Mouse (Mus musculus): Measurements from ENCODE around the gene Lrrc4b. TPM values are rescaled to one million over a fixed set of nuclear protein-coding genes. Genes with fewer than 3 reads are reported as not detected.
A peak's percentile ranks its signal among the peaks of the same experiment; 100 is the strongest.

Gene Lrrc4b
- polyA plus RNA-seq, 1 experiment from 2014 or later: 1.8 TPM

DNA sequence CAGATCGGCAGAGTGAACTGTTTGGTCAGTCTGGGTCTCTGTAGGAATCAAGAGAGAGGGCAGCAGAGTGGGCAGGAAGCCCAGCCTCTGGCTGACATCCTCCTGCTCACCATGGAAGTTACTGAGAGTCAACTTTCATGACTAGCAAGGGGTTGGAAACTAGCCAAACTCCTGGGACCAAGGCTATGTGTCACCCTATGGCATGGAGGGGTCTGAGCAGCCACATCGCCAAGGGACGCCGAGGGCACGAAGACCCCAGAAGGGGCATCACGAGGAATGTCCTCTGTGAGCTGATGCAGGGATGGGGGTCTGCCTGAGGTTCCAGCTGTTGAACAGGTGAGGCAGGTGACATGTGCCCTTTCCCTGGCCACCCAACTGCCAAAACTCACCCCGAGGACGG, 59.7 kb downstream of the Lrrc4b start:
- no peak overlapping the region for H3K4me2 ChIP-seq
- WGBS: 89% methylated on average over 8 of the region's 8 CpGs
- H3K4me1 ChIP-seq (replicated peaks): peaks cover 28% of the 10 kb centered on the region
- no peak for ATAC-seq (replicated peaks; ENCODE audit: insufficient number of reproducible peaks, insufficient read depth, low FRiP score, low read depth)
- H3K9me3 ChIP-seq (replicated peaks): no peaks in the 10 kb centered on the region
- no peak overlapping the region for H3K27ac ChIP-seq
- no peak overlapping the region for H3K9ac ChIP-seq
- H3K4me3 ChIP-seq: no peak overlapping the region
- no peaks in the 10 kb centered on the region for H3K27me3 ChIP-seq
- H3K36me3 ChIP-seq: peaks cover 40% of the 10 kb centered on the region

DNA sequence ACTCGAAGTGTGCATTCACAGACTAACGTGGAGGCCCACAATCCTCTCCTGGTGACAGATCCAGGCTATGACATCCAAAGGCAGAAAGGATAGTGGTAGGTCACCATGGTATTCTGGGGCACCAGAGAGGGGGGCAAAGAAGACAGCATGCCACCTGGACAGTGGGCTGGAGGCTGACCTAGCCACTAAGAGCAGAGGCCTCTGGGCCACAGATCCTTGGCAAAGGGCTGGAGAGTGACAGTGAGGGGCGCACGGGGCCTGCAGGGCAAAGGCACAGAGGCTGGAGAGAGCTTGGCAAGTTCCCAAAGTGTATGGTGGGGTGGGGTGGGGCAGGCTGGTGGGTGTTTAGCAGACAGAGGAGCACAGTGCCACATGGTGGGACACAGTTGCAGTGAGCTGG, 61.5 kb downstream of the Lrrc4b start:
- no peak overlapping the region for H3K4me2 ChIP-seq
- peaks cover 27% of the 10 kb centered on the region for H3K4me1 ChIP-seq (replicated peaks)
- no peaks in the 10 kb centered on the region for H3K27me3 ChIP-seq
- peak overlapping the region; percentile 8; the same call in 1 of the 2 replicates for H3K9ac ChIP-seq
- no peak overlapping the region for H3K27ac ChIP-seq
- no peak overlapping the region for H3K4me3 ChIP-seq
- no peak; the same call in 1 of the 2 replicates for ATAC-seq (replicated peaks; ENCODE audit: insufficient number of reproducible peaks, insufficient read depth, low FRiP score, low read depth)
- H3K36me3 ChIP-seq: peaks cover 40% of the 10 kb centered on the region
- WGBS: 75% methylated on average over 4 of the region's 4 CpGs
- no peaks in the 10 kb centered on the region for H3K9me3 ChIP-seq (replicated peaks)

DNA sequence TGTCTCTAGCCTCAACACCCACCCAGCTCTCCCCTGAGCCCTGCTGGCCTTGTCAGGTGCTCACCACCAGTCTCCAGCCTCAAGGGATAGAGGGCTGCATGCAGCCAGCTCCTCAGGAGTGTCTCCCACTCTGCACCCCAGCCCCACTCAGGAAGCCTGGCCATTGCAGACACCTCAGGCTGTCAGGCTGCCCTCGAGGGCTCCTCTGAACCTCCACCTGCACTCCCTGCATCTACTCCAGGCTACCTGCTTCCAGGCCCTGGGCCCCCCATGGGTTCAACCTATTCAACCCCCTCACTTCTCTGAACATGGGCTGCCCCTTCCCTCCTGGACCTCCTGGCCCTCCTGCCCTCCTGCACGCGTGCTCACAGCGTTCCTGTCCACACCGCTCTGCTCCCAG, 62.6 kb downstream of the Lrrc4b start:
- peaks cover 40% of the 10 kb centered on the region for H3K36me3 ChIP-seq
- no peak for ATAC-seq (replicated peaks; ENCODE audit: insufficient number of reproducible peaks, insufficient read depth, low FRiP score, low read depth)
- no peak overlapping the region for H3K4me2 ChIP-seq

DNA sequence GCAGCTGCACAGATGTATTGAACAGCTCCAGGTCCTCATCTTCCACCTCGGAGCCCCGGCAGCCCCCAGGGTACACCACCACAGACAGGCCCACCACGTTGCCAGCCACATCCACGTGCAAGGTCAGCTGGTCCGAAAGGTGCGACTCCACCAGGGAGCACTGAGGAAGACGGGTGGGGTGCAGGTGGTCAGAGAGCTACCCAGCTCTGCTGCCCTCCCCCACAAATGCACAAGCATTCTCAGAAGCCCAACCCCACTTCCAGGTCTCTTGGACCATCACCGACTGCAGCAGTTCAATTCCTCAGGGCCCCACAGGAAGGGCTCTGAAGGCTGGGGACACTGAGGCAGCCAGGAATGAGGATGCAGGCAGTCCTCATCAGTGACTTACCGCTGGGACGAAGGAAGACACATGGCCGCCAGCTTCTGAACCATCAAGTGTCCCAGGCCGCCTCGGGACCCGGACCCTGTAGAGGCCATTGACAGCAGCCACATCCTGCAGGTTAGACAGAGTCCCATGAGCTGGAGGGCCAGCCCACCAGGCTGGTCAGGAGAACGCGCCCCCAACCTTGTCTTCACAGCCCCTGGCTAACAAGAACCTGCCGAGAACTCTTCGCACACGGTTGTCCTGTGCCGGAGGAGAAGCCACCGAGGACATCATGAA, 63.5 kb downstream of the Lrrc4b start:
- ATAC-seq (replicated peaks; ENCODE audit: insufficient number of reproducible peaks, insufficient read depth, low FRiP score, low read depth): no peak
- H3K36me3 ChIP-seq: peaks cover 40% of the 10 kb centered on the region
- no peaks in the 10 kb centered on the region for H3K27me3 ChIP-seq
- no peak overlapping the region for H3K9ac ChIP-seq
- peaks cover 28% of the 10 kb centered on the region for H3K4me1 ChIP-seq (replicated peaks)
- 92% methylated on average over 21 of the region's 21 CpGs for WGBS
- H3K4me2 ChIP-seq: no peak overlapping the region
- no peak overlapping the region for H3K27ac ChIP-seq
- no peaks in the 10 kb centered on the region for H3K9me3 ChIP-seq (replicated peaks)
- no peak overlapping the region for H3K4me3 ChIP-seq

More for the DNA sequence above, 62.6 kb downstream of the Lrrc4b start:
- Histone ChIP-seq H3K9ac (no peak overlapping the region), H3K9me3 (replicated peaks) (no peaks in the 10 kb centered on the region), H3K27me3 (no peaks in the 10 kb centered on the region), H3K4me1 (replicated peaks) (peaks cover 32% of the 10 kb centered on the region), H3K4me3 (no peak overlapping the region), H3K27ac (no peak overlapping the region)
- 98% methylated on average over 5 of the region's 5 CpGs for WGBS

DNA sequence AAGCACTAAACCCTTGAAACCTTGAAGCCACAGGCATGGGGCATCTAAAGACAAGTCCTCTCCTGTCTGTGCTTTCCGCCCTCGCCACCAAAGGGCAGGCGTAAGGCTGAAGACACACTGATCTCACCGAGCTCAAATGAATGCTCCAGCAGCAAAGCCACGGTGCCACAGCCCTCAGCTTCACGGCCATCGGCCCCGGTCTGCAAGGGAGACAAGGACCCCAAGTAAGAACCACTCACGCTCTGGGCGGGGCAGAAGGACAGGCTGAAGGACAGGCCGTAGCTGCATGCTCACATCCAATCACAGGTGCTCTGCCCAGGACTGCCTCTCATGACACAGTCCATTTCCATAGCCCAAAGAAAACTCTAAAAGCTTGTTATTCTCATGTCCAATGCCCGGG, 65.9 kb downstream of the Lrrc4b start:
- Histone ChIP-seq H3K27me3 (peaks cover 7% of the 10 kb centered on the region), H3K4me1 (replicated peaks) (peaks cover 24% of the 10 kb centered on the region), H3K4me3 (no peak overlapping the region), H3K9ac (no peak overlapping the region), H3K4me2 (no peak overlapping the region), H3K27ac (no peak overlapping the region), H3K36me3 (peaks cover 35% of the 10 kb centered on the region), H3K9me3 (replicated peaks) (no peaks in the 10 kb centered on the region)
- no peak for ATAC-seq (replicated peaks; ENCODE audit: insufficient number of reproducible peaks, insufficient read depth, low FRiP score, low read depth)
- WGBS: 87% methylated on average over 12 of the region's 12 CpGs

DNA sequence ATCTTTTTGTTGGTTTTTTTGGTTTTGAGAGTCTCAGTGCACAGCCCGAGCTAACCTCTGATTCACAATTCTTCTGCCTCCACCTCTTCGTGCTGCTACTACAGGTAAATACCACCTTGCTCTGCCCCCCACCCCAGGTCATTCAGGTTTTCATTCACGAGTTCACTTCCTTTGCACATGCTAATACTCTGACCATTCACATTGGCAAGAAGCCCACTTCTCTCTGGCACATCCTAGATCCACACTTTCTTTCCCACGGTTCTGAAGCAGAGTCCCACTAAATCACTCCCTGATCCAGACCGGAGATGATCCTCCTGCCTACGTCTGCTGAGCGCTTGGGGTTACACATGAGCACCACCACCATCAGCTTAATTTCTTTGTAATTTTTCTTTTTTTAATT, 66.3 kb downstream of the Lrrc4b start:
- Histone ChIP-seq H3K4me3 (no peak overlapping the region; the same call in 1 of the 2 replicates), H3K9ac (peak overlapping the region; percentile 84; the same call in 1 of the 2 replicates)
- WGBS: 82% methylated on average over 7 of the region's 7 CpGs

DNA sequence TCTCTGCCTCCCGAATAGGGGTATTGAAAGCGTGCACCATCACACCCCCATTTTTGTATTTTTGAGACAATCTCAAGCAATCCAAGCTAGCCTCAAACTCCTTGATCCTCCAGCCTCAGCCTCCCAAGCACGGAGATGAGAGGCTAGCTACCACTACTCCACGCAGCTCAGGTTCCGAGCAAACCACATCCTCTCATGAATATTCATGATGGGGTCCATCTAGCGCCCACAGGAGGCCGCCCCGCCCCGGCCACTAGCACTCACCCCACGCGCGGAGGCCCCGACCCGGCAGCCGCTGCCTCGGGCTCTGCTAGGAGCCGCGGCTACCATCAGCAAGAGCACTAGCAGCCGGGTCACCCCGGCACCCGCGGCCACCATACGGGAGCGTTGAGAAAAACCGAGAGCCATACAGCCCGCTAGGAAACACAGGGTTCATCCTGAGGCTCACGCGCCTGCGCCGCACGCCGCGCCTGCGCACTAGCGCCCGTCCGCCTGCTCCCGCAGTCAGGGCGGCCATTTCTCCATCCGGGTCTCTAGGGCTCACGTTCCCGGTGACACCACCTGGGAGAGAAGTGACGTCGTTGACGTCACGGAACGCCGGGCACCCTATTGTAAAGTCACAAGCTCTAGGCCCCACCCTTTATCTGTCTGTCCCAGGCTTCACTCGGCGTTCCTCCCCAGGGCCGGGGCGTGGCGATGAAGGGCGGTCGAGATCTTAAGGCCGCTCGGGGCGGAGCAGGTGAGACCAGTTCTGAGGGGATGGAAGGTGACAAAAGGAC, 67.4 kb downstream of the Lrrc4b start, which contains the start of the genes Emc10 and Fam71e1:
Emc10 (minus strand) TSS at position 538 of the 779 bp plus-strand sequence.
Fam71e1 (plus strand) TSS at position 590 of the 779 bp plus-strand sequence.
- Histone ChIP-seq H3K27ac (peak within 1 kb of the TSS; percentile 95), H3K4me3 (peak within 1 kb of the TSS; percentile 84), H3K9ac (peak within 1 kb of the TSS; percentile 84), H3K36me3 (peaks cover 20% of the 10 kb centered on the region), H3K9me3 (replicated peaks) (no peaks in the 10 kb centered on the region), H3K4me2 (peak within 1 kb of the TSS; percentile 90), H3K27me3 (peaks cover 15% of the 10 kb centered on the region), H3K4me1 (replicated peaks) (peaks cover 18% of the 10 kb centered on the region)
- WGBS: under 1% methylated on average over 58 of the region's 58 CpGs
- peak; percentile 89 for ATAC-seq (replicated peaks; ENCODE audit: insufficient number of reproducible peaks, insufficient read depth, low FRiP score, low read depth)

More for the DNA sequence above, 66.3 kb downstream of the Lrrc4b start:
- Histone ChIP-seq H3K27me3 (peaks cover 11% of the 10 kb centered on the region), H3K9me3 (replicated peaks) (no peaks in the 10 kb centered on the region), H3K4me2 (peak overlapping the region; percentile 90; the same call in 1 of the 2 replicates), H3K4me1 (replicated peaks) (peaks cover 22% of the 10 kb centered on the region), H3K36me3 (peaks cover 31% of the 10 kb centered on the region), H3K27ac (no peak overlapping the region)
- ATAC-seq (replicated peaks; ENCODE audit: insufficient number of reproducible peaks, insufficient read depth, low FRiP score, low read depth): no peak

DNA sequence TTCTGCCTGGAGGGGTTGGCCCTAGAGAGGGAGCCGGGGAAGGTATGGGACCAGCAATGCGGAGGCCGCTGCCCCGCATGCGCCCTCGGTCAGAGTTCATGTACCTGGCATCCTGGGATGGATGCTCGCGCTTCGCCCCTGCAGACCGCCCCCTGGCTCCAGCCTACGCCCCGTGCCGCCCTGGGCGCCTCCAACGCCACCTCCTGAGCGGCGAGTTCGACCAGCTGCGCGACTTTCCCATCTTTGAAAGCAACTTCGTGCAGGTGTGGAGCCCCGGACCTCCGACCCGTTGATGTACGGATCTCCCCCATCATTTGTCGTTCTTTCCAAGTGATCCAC, 67.9 kb downstream of the Lrrc4b start:
- Histone ChIP-seq H3K4me1 (replicated peaks) (peaks cover 18% of the 10 kb centered on the region), H3K27me3 (peaks cover 15% of the 10 kb centered on the region), H3K9me3 (replicated peaks) (no peaks in the 10 kb centered on the region), H3K4me3 (peak overlapping the region; percentile 84), H3K4me2 (peak overlapping the region; percentile 90), H3K27ac (peak overlapping the region; percentile 95), H3K36me3 (peaks cover 15% of the 10 kb centered on the region), H3K9ac (peak overlapping the region; percentile 84)
- under 1% methylated on average over 26 of the region's 26 CpGs for WGBS
- ATAC-seq (replicated peaks; ENCODE audit: insufficient number of reproducible peaks, insufficient read depth, low FRiP score, low read depth): no peak

DNA sequence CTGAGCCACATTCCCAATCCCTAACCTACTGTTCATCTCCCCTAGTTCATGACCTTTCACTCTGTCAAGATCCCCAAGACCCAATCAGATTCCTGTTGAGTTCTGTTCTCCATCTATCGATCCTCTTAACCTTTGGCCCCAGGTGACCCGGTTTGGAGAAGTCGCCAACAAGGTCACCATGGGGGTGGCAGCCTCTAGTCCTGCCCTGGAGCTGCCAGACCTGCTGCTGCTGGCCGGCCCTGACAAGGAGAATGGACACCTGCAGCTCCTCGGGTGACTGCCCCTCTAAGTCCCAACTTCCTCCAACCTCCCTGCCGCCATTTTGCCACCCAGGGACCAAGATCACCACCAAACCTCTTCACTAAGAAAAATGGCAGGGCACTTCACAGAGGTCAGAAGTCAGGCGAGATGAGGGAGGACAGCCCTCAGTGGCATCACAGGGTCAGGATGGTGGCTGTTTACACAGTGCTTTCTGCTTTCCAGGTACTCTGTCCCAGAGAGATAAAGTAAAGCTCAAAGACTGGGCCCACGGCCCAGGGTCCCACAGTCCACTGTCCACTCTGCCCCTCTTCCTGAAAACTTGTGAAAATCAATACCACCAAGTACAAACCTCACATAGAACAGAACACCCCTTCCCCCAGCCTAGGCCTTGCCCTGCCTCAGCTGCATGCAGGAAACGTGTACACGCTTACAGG, 68.7 kb downstream of the Lrrc4b start:
- 83% methylated on average over 10 of the region's 10 CpGs for WGBS
- no peak for ATAC-seq (replicated peaks; ENCODE audit: insufficient number of reproducible peaks, insufficient read depth, low FRiP score, low read depth)

DNA sequence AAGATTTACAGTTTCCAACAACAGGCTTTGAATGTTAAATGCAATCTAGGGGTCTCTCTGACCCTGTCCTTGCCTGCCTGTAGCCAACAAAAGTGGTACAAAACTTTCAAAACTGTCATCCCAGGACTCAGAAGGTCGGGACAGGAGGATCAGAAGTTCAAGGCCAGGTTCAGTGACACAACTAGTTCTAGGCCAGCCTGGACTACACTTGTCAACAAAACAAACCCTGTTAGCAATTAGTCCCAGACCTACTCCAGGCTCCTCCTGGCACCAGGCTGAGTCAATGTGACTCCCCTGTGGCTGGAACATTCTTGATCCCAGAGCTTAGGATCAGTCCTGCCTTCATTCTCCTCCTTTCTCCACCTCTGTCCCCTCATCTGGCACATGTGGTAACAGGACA, 70.1 kb downstream of the Lrrc4b start:
- ATAC-seq (replicated peaks; ENCODE audit: insufficient number of reproducible peaks, insufficient read depth, low FRiP score, low read depth): no peak
- Histone ChIP-seq H3K4me1 (replicated peaks) (peaks cover 18% of the 10 kb centered on the region), H3K9me3 (replicated peaks) (no peaks in the 10 kb centered on the region), H3K27me3 (peaks cover 15% of the 10 kb centered on the region), H3K9ac (no peak overlapping the region), H3K4me2 (no peak overlapping the region), H3K4me3 (no peak overlapping the region), H3K36me3 (no peaks in the 10 kb centered on the region), H3K27ac (no peak overlapping the region)
- WGBS: 52% methylated on average over 1 of the region's 1 CpGs

More for the DNA sequence above, 68.7 kb downstream of the Lrrc4b start:
- Histone ChIP-seq H3K4me2 (peak overlapping the region; percentile 90), H3K27me3 (peaks cover 15% of the 10 kb centered on the region), H3K4me3 (peak overlapping the region; percentile 84; the same call in 1 of the 2 replicates), H3K27ac (no peak overlapping the region), H3K9me3 (replicated peaks) (no peaks in the 10 kb centered on the region), H3K4me1 (replicated peaks) (peaks cover 18% of the 10 kb centered on the region), H3K36me3 (peaks cover 7% of the 10 kb centered on the region), H3K9ac (no peak overlapping the region)

DNA sequence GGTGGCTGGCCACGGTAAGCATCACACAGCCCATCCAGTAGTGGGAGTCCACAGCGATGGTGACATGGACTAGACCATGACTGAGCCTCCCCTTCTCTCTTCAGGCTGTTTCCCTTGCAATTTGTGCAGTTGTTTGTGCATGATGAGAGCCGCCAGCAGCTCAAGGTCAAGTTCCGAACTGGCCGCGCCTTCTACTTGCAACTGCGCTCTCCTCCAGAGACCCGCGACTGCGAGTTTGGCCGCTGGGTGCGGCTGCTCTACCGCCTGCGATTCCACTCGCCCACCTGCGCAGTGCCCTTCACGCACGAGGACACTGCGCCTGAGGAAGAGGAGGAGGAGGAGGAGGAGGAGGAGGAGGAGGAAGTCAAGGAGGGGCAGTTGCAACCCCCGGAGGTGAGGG, 71.2 kb downstream of the Lrrc4b start:
- Histone ChIP-seq H3K9ac (no peak overlapping the region), H3K36me3 (no peaks in the 10 kb centered on the region), H3K4me2 (no peak overlapping the region), H3K27ac (no peak overlapping the region), H3K9me3 (replicated peaks) (no peaks in the 10 kb centered on the region), H3K27me3 (peaks cover 15% of the 10 kb centered on the region), H3K4me1 (replicated peaks) (peaks cover 14% of the 10 kb centered on the region), H3K4me3 (no peak overlapping the region)
- 46% methylated on average over 20 of the region's 20 CpGs for WGBS
- no peak for ATAC-seq (replicated peaks; ENCODE audit: insufficient number of reproducible peaks, insufficient read depth, low FRiP score, low read depth)
